Mouse (Mus musculus) adrenal gland, adult 2 months (tissue): ENCODE measurements around the gene Col6a6. TPM values are rescaled to one million over a fixed set of nuclear protein-coding genes. Genes with fewer than 3 reads are reported as not detected.
"Not testable (repeated sequence)": the region's sequence is repeated elsewhere in the genome, so short reads cannot be mapped to it uniquely, and the experiment has no call there.

ENCODE experiments used
- DNase-seq: peaks from one replicate; pipeline ENCODE4 v3.0.0; 2021
- polyA plus RNA-seq: library from polyadenylated mRNA; depleted of rRNA; stranded (reverse); fragments of >200 nt; gene quantifications from 2 replicates; pipeline ENCODE4 v1.2.3, GENCODE M21; 2012; rRNA removed
- total RNA-seq, 2 experiments: library from RNA; stranded (reverse); gene quantifications; 2 replicates each; pipeline ENCODE4 v1.2.3; 2021

The Col6a6 gene
- total and polyA plus RNA-seq, 3 experiments = 0.25 to 2.1 (median 1.1) TPM

GRCm38 (mm10) chr9:105670916-105671315 is 157.0 kb downstream of the Col6a6 start:
- no peak for DNase-seq

DNA sequence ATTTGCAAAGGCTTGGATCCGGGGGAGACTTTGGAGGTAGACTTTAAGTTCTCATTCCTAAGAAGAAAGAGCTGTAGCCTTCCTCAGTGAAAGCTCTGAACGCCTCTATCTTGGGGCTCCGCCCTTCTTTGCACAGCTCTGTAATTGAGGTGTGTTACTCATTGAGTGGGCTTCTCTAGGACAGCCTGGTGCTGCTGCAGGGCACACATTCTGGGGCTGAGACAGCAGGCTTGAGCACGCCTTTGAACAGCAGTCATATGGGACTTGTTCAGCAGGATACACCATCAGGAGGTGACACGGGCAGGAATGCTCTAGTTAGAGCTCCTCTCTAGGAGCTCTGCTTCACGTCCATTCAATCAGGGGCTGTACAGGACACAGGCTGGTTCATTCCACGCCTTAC is 162.7 kb downstream of the Col6a6 start:
- no peak for DNase-seq

DNA sequence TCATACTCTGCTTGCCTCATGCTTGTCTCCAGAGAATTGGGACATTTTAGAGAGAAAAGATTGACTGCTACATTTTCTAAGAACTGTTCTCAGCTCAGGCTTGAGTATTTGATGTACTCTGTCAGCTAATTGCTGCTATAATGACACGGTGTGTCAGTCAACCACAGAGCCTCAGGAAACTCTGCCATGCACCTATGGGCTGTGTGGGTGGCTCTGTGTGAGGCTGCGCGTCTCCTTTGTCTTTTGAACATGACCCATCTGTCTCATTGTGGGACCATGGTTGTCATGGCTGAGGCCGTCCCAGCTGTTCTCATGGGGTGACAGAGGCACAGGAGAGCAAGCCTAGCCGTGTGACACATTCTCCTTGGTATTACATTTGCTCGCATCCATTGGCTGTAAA is 168.1 kb downstream of the Col6a6 start:
- no peak for DNase-seq

GRCm38 (mm10) chr9:105658216-105658615 is 169.7 kb downstream of the Col6a6 start:
- no peak for DNase-seq

- no peak for DNase-seq
Observed at GRCm38 (mm10) chr9:105656189-105656588, 171.8 kb downstream of the Col6a6 start.

GRCm38 (mm10) chr9:105642460-105643371 is 185.2 kb downstream of the Col6a6 start, which contains the start of gene Pik3r4:
Gene Pik3r4 (plus strand): TSS chr9:105642978.
- DNase-seq = peak; percentile 91

DNA sequence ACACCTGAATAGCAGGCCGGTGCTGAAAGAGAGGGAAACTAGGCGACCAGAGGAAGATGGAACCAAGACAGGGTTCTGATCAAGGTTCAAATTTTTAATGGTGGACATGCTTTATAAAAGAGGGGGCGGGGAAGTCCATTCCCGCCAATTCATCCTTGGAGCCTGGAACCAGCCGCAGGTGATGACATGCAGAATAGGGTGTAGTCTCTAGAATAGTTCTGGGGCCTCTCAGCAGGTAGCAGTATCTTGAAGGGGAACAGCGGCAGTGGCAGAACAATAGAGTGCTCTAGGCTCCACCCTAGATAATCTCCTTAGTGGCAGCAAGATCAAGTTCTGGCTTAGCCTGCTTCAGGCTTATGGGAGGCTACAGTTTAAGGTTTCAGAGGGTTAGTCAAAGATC is 186.6 kb downstream of the Col6a6 start:
- not testable (repeated sequence) for DNase-seq

Other genes with a start within 250 kb of the Col6a6 start
- 10 to 100 TPM; 36.1 to 36.6 TPM for gene Pik3r4, start 185.2 kb downstream of the Col6a6 start, total RNA-seq
- gene Pik3r4, start 185.2 kb downstream of the Col6a6 start, polyA plus RNA-seq = 24.1 and 29.2 TPM in 2 replicates
- 1 to 10 TPM; 1.8 to 5.8 TPM for gene Col6a5, start 132.5 kb upstream of the Col6a6 start, total RNA-seq
- gene Col6a5, start 132.5 kb upstream of the Col6a6 start, polyA plus RNA-seq = 0.30 and 0.36 TPM in 2 replicates